Mouse (Mus musculus) bone marrow, adult 2 months (tissue): ENCODE measurements at regions not wholly inside any gene's neighbourhood (a gene's known extent, or its start where the extent isn't known, plus 50 kb on each side); places are given as distances from the start of the nearest gene placed in this dataset.
"Not testable (repeated sequence)": the region's sequence is repeated elsewhere in the genome, so short reads cannot be mapped to it uniquely, and the experiment has no call there.

Experiments used
- H3K27ac ChIP-seq: fragments of 200-500 bp; 2 replicates; pipeline ENCODE4 v1.5.1; 2012; ENCODE audit warnings: low read depth, mild to moderate bottlenecking, control low read depth, inconsistent platforms, low read length; ENCODE audit not compliant: control insufficient read depth, poor library complexity, insufficient read depth
- H3K4me1 ChIP-seq: fragments of 200-500 bp; 2 replicates; pipeline ENCODE4 v1.6.1; 2011; ENCODE audit warnings: low read length; ENCODE audit not compliant: control insufficient read depth, insufficient read depth
- H3K4me3 ChIP-seq: fragments of 200-500 bp; replicated peaks from 2 replicates; pipeline ENCODE3; 2011; ENCODE audit warnings: mild to moderate bottlenecking, low read depth, low read length, control low read depth; ENCODE audit not compliant: control insufficient read depth
- CTCF ChIP-seq: fragments of 200-500 bp; IDR thresholded peaks from 2 replicates; pipeline ENCODE4 v1.5.1; 2011; ENCODE audit warnings: low read length, control low read depth; ENCODE audit not compliant: control insufficient read depth, insufficient read depth
- POLR2A ChIP-seq: fragments of 200-500 bp; IDR thresholded peaks from 2 replicates; pipeline ENCODE4 v1.6.1; 2011; ENCODE audit warnings: low read depth, mild to moderate bottlenecking, control low read depth, low read length, borderline replicate concordance; ENCODE audit not compliant: control insufficient read depth
- WGBS: fragments of 180-500 bp; shearing (Covaris S2); methylation state at CpG from one replicate; pipeline ENCODE4 v1.1.7; 2018; 5-methylcytosine and 5-hydroxymethylcytosine counted together

DNA sequence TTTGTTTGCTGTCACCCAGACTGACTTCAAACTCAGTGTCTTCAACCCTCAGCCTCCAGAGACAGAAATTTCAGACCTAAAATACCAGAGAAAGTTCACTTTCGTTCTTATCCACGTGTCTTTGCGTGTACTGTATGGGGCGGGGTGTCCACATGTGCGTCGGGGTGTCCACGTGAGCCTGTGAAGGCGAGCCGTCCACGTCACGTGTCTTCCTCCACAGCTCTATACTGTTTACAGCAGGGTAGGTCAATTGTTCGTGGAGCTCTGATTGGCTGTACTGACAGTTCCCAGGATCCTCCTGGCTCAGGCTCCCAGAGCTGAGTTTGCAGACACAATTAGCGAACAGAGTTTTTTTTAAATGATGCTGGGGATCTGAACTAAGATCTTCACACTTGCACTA lies 481.1 kb upstream of the Slc35b3 start:
- 87% methylated on average over 13 of the region's 13 CpGs for WGBS
- no peak for TF ChIP-seq POLR2A
- no peak for TF ChIP-seq CTCF
- Histone ChIP-seq H3K27ac (no peak overlapping the region), H3K4me3 (no peak overlapping the region), H3K4me1 (no peaks in the 10 kb centered on the region; the same call in 1 of the 2 replicates)

DNA sequence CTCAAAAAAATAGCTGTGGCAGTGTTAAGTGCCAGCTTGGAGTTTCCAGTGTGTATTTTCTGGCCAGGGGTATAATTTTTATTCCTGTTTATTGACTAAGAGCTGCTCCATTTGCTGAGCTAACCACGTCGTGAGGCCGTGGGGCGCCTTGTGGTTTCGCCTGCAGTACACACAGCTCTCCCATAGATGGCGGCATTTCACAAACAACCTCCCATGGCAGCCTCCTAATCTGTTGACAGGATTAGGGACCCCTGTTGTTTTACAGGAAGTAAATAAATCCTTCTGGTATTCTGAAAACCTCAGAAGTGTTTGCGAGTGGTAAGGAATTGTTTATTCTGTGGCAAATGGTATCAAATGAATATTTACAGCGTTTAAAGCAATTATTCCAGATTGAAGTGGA lies 480.2 kb upstream of the Slc35b3 start:
- 6% methylated on average over 8 of the region's 8 CpGs for WGBS
- Histone ChIP-seq H3K27ac (no peak overlapping the region), H3K4me1 (no peaks in the 10 kb centered on the region; the same call in 1 of the 2 replicates), H3K4me3 (no peak overlapping the region)
- TF ChIP-seq CTCF (peak; percentile 60), POLR2A (no peak)

DNA sequence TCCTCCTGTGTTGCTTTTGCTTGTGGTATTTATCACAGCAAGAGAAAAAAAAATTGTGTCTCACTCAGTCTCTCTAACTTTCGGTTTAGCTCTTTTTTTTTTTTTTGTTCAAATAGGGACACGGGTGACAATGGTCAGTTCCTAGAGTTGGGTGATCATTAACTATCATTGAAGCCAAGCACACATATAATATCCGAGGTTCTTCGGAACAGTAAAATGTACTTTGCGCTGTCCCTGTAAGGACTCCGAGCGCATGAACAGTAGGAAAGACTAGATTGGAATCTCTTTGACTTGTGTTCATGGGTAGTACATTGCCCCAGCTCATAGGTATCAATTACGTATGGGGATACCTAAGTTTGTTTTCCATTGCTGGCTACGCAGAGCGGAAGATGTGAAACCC lies 479.7 kb upstream of the Slc35b3 start:
- TF ChIP-seq POLR2A: no peak
- no peak for TF ChIP-seq CTCF
- Histone ChIP-seq H3K27ac (no peak overlapping the region), H3K4me3 (no peak overlapping the region), H3K4me1 (no peaks in the 10 kb centered on the region; the same call in 1 of the 2 replicates)
- WGBS: 80% methylated on average over 10 of the region's 10 CpGs

DNA sequence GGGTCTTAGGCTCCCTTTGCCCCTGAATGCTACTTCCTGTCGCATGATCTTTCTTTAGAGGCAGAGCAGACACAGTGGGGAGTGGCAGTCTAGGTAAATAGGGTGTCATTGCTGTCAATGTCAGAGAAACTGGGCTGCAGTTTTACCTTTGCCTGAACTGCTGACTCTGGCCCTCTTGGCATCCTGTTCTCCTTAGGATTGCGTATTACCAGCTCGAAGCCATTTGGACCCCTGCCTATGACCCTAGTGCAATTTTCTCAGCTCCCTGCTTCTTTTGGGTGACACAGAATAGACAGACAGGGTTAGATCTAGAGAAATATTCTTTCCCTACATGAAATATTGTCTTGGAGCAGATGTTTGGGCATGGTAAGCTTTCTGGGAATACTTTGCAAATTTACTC lies 467.3 kb upstream of the Slc35b3 start:
- Histone ChIP-seq H3K4me1 (no peaks in the 10 kb centered on the region), H3K27ac (no peak overlapping the region), H3K4me3 (no peak overlapping the region)
- WGBS: 77% methylated on average over 3 of the region's 3 CpGs
- TF ChIP-seq CTCF (no peak), POLR2A (no peak)

DNA sequence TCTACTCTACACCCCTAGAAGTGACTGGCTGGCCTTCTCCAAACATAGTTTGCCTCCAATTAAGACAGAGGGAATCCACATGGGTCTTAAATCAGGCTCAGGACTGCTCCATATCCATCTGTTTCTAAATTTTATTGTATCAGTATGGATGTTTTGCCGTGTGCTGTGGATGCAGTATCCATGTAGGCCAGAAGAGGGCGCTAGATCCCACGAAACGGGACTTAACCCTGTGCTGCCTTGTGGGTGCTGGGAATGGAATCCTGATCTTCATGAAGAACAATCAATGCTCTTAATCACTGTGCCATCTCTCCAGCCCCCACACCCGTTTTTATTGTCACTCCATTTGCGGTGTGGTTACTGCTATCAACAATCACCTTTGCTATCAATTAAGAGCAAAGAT lies 465.3 kb upstream of the Slc35b3 start:
- H3K4me3 ChIP-seq: no peak overlapping the region
- TF ChIP-seq CTCF (peak; percentile 25; the same call in 1 of the 2 replicates), POLR2A (no peak)
- no peak overlapping the region for H3K27ac ChIP-seq
- WGBS: 65% methylated on average over 6 of the region's 6 CpGs
- H3K4me1 ChIP-seq: no peaks in the 10 kb centered on the region

DNA sequence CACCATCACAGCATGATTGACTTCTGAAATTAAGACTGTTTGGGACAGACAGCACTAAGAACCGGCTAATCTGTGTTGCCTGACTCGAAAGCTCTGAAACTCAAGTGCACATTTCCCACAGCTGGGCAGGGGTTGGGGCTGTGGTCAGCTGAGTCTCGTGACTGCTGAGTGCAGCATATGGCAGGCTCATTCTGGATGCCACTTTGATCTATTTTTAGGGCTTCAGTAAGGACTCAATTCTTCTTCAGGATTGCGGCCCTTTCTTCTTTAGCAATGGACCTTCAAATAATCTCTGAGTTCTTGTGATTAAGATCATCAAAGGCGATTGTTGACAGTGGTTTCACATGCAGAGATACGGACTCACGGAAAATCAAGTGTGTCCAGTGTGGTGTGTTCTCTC lies 457.5 kb upstream of the Slc35b3 start:
- TF ChIP-seq CTCF (no peak), POLR2A (no peak)
- Histone ChIP-seq H3K4me1 (no peaks in the 10 kb centered on the region), H3K4me3 (no peak overlapping the region), H3K27ac (no peak overlapping the region)
- 51% methylated on average over 7 of the region's 7 CpGs for WGBS

DNA sequence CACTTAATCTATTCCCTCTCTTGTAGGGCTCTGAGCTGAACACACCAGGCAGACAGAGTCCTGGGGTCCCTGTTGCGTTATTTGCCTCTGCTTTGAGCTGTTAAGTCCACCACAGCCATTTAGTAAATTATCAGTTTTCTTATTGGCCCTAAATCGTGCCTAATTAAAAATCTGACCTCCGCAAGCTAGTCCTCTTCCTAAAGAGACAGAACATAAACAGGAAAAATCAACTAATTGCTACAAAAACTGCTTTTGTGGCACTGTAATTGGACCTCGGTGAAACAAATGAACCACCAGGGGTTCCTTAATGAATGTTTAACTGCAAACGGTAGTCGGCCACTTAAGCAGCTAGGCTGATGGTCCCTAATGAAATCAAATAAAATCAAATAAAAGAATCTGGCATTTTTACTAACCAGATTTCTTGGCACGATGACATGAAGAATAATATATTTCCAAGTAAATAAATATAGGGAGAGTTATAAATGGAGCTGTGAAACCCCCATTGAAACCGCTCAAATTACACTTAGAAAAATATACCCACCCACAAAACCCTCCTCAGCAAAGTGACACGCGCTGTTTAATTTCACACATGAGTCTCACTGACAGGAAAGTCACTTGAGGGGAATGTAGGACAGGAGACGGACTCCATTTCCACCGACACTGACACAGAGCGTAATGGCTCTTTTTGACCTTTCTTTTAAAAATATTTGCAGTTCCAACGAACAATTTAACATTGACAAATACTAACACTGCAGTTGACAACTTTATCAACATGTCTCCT lies 451.0 kb upstream of the Slc35b3 start:
- Histone ChIP-seq H3K27ac (no peak overlapping the region), H3K4me3 (no peak overlapping the region), H3K4me1 (no peaks in the 10 kb centered on the region)
- no peak for TF ChIP-seq CTCF
- no peak for TF ChIP-seq POLR2A
- 77% methylated on average over 14 of the region's 14 CpGs for WGBS

DNA sequence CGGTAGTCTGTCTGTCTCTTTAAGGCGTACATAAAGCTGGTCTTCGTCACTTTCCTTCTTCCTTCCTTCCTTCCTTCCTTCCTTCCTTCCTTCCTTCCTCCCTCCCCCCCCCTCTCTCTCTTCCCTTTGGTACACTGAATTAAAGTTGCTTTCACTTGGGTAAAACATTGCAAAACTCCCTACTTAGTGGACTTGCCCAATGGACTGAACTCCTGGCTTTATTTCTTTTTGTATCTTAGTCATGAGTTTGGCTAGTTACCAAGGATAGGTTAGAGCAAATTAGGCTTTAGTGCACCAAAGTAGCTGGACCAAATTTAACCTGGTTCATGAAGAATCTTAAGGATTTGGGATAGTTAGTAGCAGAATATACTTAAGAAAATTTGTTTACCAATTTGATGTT lies 431.9 kb upstream of the Slc35b3 start:
- H3K4me1 ChIP-seq: no peaks in the 10 kb centered on the region
- H3K27ac ChIP-seq: no peak overlapping the region
- no peak overlapping the region for H3K4me3 ChIP-seq
- 74% methylated on average over 3 of the region's 3 CpGs for WGBS
- TF ChIP-seq CTCF (no peak), POLR2A (no peak)

DNA sequence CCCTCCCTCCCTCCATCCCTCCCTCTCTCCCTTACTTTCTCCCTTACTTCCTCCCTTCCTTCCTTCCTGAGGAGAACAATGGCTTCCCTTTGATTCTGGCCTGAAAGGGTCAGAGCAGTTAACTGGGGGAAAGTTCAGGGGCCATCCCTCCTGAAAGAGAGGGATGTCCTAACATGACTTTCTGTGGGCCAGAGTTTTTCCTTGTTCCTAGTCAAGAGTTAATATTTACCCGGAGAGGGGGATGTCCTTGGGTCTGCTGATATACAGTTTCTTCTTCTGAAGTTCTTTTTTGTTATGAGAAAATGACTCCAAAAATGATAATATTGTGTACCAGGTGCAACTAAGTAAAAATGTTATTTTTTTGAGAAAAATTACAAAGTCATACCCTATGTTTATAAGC lies 431.5 kb upstream of the Slc35b3 start:
- WGBS: 63% methylated on average over 1 of the region's 1 CpGs
- not testable (repeated sequence) for H3K27ac ChIP-seq, H3K4me3 ChIP-seq, H3K4me1 ChIP-seq
